Comparison of ENCODE assay signal across 12 mouse cellular contexts in genomic region chr4:82392496-82392895, GRCm38 (mm10).
DNase-seq lines count a peak whose midpoint lies in the region; ATAC-seq lines count a peak whose summit lies in the region.
"Had no signal": no experiment of that assay in that cellular context is flagged by ENCODE, and none has a peak within 500 bp of the region (broad histone marks: within the 10 kb centered on the region; RNA-seq: fewer than 3 reads in every experiment).

No protein-coding gene starts in this region.

- peaks cover 45% of the 10 kb centered on the region for H3K4me1 ChIP-seq in heart, embryonic 12.5 days (replicated peaks)
- 0 out of 2 replicates have a peak, but pooled peaks cover 2% of the 10 kb centered on the region for H3K4me1 ChIP-seq in liver, embryonic 15.5 days (replicated peaks)
- no peaks in the 10 kb centered on the region; the same call in 1 of the 2 replicates for H3K4me1 ChIP-seq in liver, embryonic 11.5 days (replicated peaks; ENCODE audit: control insufficient read depth, insufficient read depth, low read length)
- H3K4me1 ChIP-seq in intestine, embryonic 14.5 days (replicated peaks; ENCODE audit: control insufficient read depth, insufficient read depth, low read length) = peaks cover 6% of the 10 kb centered on the region; the same call in 1 of the 2 replicates
- peaks cover 15% of the 10 kb centered on the region for H3K4me1 ChIP-seq in stomach, embryonic 14.5 days (ENCODE audit: control insufficient read depth, insufficient read depth, low read length)
- H3K4me1 ChIP-seq: hindbrain, embryonic 12.5 days had no signal

- peak overlapping the region; percentile 45; the same call in 1 of the 2 replicates for H3K27ac ChIP-seq in heart, embryonic 12.5 days (ENCODE audit: poor library complexity, severe bottlenecking)
- peak overlapping the region; percentile 45; the same call in 1 of the 2 replicates for H3K27ac ChIP-seq in liver, embryonic 15.5 days (replicated peaks)
- H3K27ac ChIP-seq in liver, embryonic 11.5 days (ENCODE audit: low read depth, low read length) = no peak overlapping the region
- peak overlapping the region; percentile 43; the same call in 1 of the 2 replicates for H3K27ac ChIP-seq in intestine, embryonic 14.5 days (ENCODE audit: low read depth)
- H3K27ac ChIP-seq in stomach, embryonic 14.5 days (ENCODE audit: low read length) = peak overlapping the region; percentile 49; the same call in 1 of the 2 replicates
- H3K27ac ChIP-seq: hindbrain, embryonic 12.5 days; limb, embryonic 12.5 days had no signal

- no peak for ATAC-seq in heart, embryonic 12.5 days (ENCODE audit: insufficient number of reproducible peaks, low FRiP score)
- no peak for ATAC-seq in liver, embryonic 15.5 days (ENCODE audit: insufficient read depth)
- no peak for ATAC-seq in liver, embryonic 11.5 days (replicated peaks; ENCODE audit: low FRiP score)
- ATAC-seq in intestine, embryonic 14.5 days (replicated peaks; ENCODE audit: low FRiP score, low TSS enrichment, low read depth) = no peak
- no peak for ATAC-seq in stomach, embryonic 14.5 days (ENCODE audit: insufficient number of reproducible peaks, insufficient read depth, low FRiP score, low read depth)

- no peak overlapping the region for H3K4me3 ChIP-seq in heart, embryonic 12.5 days
- H3K4me3 ChIP-seq in liver, embryonic 15.5 days (replicated peaks) = no peak overlapping the region
- no peak overlapping the region for H3K4me3 ChIP-seq in liver, embryonic 11.5 days (ENCODE audit: low read depth, low read length)
- no peak overlapping the region for H3K4me3 ChIP-seq in intestine, embryonic 14.5 days (ENCODE audit: low read depth, low read length)
- H3K4me3 ChIP-seq in stomach, embryonic 14.5 days (ENCODE audit: low read depth, low read length) = no peak overlapping the region
- H3K4me3 ChIP-seq: hindbrain, embryonic 12.5 days; limb, embryonic 12.5 days had no signal

- H3K36me3 ChIP-seq in heart, embryonic 12.5 days = peaks cover 5% of the 10 kb centered on the region
- H3K36me3 ChIP-seq in liver, embryonic 15.5 days (replicated peaks) = no peaks in the 10 kb centered on the region
- H3K36me3 ChIP-seq in liver, embryonic 11.5 days (ENCODE audit: control insufficient read depth, insufficient read depth, low read length) = no peaks in the 10 kb centered on the region
- no peaks in the 10 kb centered on the region for H3K36me3 ChIP-seq in intestine, embryonic 14.5 days (ENCODE audit: control insufficient read depth, insufficient read depth, low read length)
- no peaks in the 10 kb centered on the region for H3K36me3 ChIP-seq in stomach, embryonic 14.5 days (ENCODE audit: control insufficient read depth, insufficient read depth, low read length)
- H3K36me3 ChIP-seq: hindbrain, embryonic 12.5 days had no signal

- WGBS in heart, embryonic 12.5 days = 66% methylated on average over 9 of the region's 9 CpGs
- WGBS in liver, embryonic 15.5 days (ENCODE audit: insufficient replicate concordance) = 69% methylated on average over 9 of the region's 9 CpGs
- WGBS in liver, embryonic 11.5 days = 75% methylated on average over 9 of the region's 9 CpGs
- WGBS in intestine, embryonic 14.5 days = 67% methylated on average over 9 of the region's 9 CpGs
- WGBS in stomach, embryonic 14.5 days = 66% methylated on average over 9 of the region's 9 CpGs

- H3K9me3 ChIP-seq in heart, embryonic 12.5 days (replicated peaks) = no peaks in the 10 kb centered on the region
- H3K9me3 ChIP-seq in liver, embryonic 15.5 days (replicated peaks) = no peaks in the 10 kb centered on the region
- H3K9me3 ChIP-seq in liver, embryonic 11.5 days (ENCODE audit: control insufficient read depth, low read length) = no peaks in the 10 kb centered on the region
- no peaks in the 10 kb centered on the region for H3K9me3 ChIP-seq in intestine, embryonic 14.5 days (ENCODE audit: control insufficient read depth, low read length)
- no peaks in the 10 kb centered on the region for H3K9me3 ChIP-seq in stomach, embryonic 14.5 days (ENCODE audit: control insufficient read depth, low read depth, low read length)
- H3K9me3 ChIP-seq: hindbrain, embryonic 12.5 days; limb, embryonic 12.5 days had no signal

- DNase-seq in heart, adult 8-10 months (ENCODE audit: low spot score) = no peak
- no peak for DNase-seq in liver, embryonic 11.5 days (ENCODE audit: low spot score)
- DNase-seq in intestine, embryonic 14.5 days (ENCODE audit: low spot score) = no peak
- no peak for DNase-seq in urinary bladder, adult 18-20 months (ENCODE audit: low spot score in 2 of 2)
- DNase-seq: cerebellum, postnatal 10 days; right cerebral cortex, postnatal 14 days; thymus, postnatal 4 days had no signal

- no peaks in the 10 kb centered on the region for H3K27me3 ChIP-seq in heart, embryonic 12.5 days (replicated peaks)
- no peaks in the 10 kb centered on the region for H3K27me3 ChIP-seq in liver, embryonic 15.5 days
- no peaks in the 10 kb centered on the region for H3K27me3 ChIP-seq in liver, embryonic 11.5 days (replicated peaks; ENCODE audit: control insufficient read depth, insufficient read depth, low read length)
- no peaks in the 10 kb centered on the region for H3K27me3 ChIP-seq in intestine, embryonic 14.5 days (replicated peaks; ENCODE audit: control insufficient read depth, insufficient read depth, low read length)
- no peaks in the 10 kb centered on the region for H3K27me3 ChIP-seq in stomach, embryonic 14.5 days (ENCODE audit: control insufficient read depth, insufficient read depth, low read length)
- H3K27me3 ChIP-seq: hindbrain, embryonic 12.5 days; limb, embryonic 12.5 days had no signal

- no peak overlapping the region for H3K4me2 ChIP-seq in heart, embryonic 12.5 days
- H3K4me2 ChIP-seq in liver, embryonic 15.5 days = no peak overlapping the region
- H3K4me2 ChIP-seq in liver, embryonic 11.5 days = no peak overlapping the region
- no peak overlapping the region for H3K4me2 ChIP-seq in intestine, embryonic 14.5 days (ENCODE audit: low read length)
- H3K4me2 ChIP-seq in stomach, embryonic 14.5 days (replicated peaks; ENCODE audit: low read depth, low read length) = no peak overlapping the region
- H3K4me2 ChIP-seq: hindbrain, embryonic 12.5 days; limb, embryonic 12.5 days had no signal

- H3K9ac ChIP-seq in heart, embryonic 12.5 days = no peak overlapping the region
- H3K9ac ChIP-seq in liver, embryonic 15.5 days = no peak overlapping the region
- H3K9ac ChIP-seq in liver, embryonic 11.5 days (ENCODE audit: low read depth, low read length) = no peak overlapping the region
- no peak overlapping the region for H3K9ac ChIP-seq in intestine, embryonic 14.5 days (ENCODE audit: low read length)
- H3K9ac ChIP-seq in stomach, embryonic 14.5 days (replicated peaks; ENCODE audit: low read depth, low read length) = no peak overlapping the region
- H3K9ac ChIP-seq: hindbrain, embryonic 12.5 days; limb, embryonic 12.5 days had no signal
